ENCODE assay signal across 8 mouse cellular contexts in genomic region chr8:119960531-119961104, GRCm38 (mm10). TPM values are rescaled to one million over a fixed set of nuclear protein-coding genes. Genes with fewer than 3 reads are reported as not detected.
DNase-seq lines count a peak whose midpoint lies in the region; ATAC-seq lines count a peak whose summit lies in the region.

No protein-coding gene starts in this region.

- peak; percentile 88 for DNase-seq in 3T3-L1 (ENCODE audit: low read depth, low spot score)
- peak; percentile 58 for DNase-seq in adrenal gland, postnatal 14 days
- DNase-seq in hindbrain, embryonic 14.5 days (ENCODE audit: low spot score): peak; percentile 66
- DNase-seq in lung, postnatal 14 days: peak; percentile 42
- no peak for DNase-seq in thymus, postnatal 0 days (ENCODE audit: low spot score)
- DNase-seq in kidney, adult 11 months: no peak

- H3K9me3 ChIP-seq in forebrain, embryonic 15.5 days: no peaks in the 10 kb centered on the region
- no peaks in the 10 kb centered on the region for H3K9me3 ChIP-seq in hindbrain, embryonic 14.5 days (ENCODE audit: control insufficient read depth, low read length)

- no peaks in the 10 kb centered on the region for H3K27me3 ChIP-seq in forebrain, embryonic 15.5 days
- H3K27me3 ChIP-seq in hindbrain, embryonic 14.5 days (ENCODE audit: control insufficient read depth, insufficient read depth, low read length): no peaks in the 10 kb centered on the region

- peak overlapping the region; percentile 79 for H3K27ac ChIP-seq in forebrain, embryonic 15.5 days (replicated peaks)
- H3K27ac ChIP-seq in hindbrain, embryonic 14.5 days: no peak overlapping the region

- WGBS in forebrain, embryonic 15.5 days: 23% methylated on average over 5 of the region's 5 CpGs
- WGBS in hindbrain, embryonic 14.5 days: 53% methylated on average over 5 of the region's 5 CpGs

- peak; percentile 84 for ATAC-seq in forebrain, embryonic 15.5 days (replicated peaks)
- peak; percentile 81; the same call in 1 of the 2 replicates for ATAC-seq in hindbrain, embryonic 14.5 days (ENCODE audit: low FRiP score)
- no peak for ATAC-seq in CD4-positive, CD25-positive, alpha-beta regulatory T cell, adult 4 months

- H3K9ac ChIP-seq in forebrain, embryonic 15.5 days (replicated peaks): no peak overlapping the region
- H3K9ac ChIP-seq in hindbrain, embryonic 14.5 days: no peak overlapping the region

- H3K4me1 ChIP-seq in forebrain, embryonic 15.5 days: peaks cover 10% of the 10 kb centered on the region
- H3K4me1 ChIP-seq in hindbrain, embryonic 14.5 days (replicated peaks; ENCODE audit: control insufficient read depth, insufficient read depth, low read length): 0 out of 2 replicates have a peak, but pooled peaks cover 3% of the 10 kb centered on the region

- H3K4me3 ChIP-seq in forebrain, embryonic 15.5 days: no peak overlapping the region
- H3K4me3 ChIP-seq in hindbrain, embryonic 14.5 days (replicated peaks; ENCODE audit: low read length): no peak overlapping the region

- H3K4me2 ChIP-seq in forebrain, embryonic 15.5 days (replicated peaks): no peak overlapping the region
- H3K4me2 ChIP-seq in hindbrain, embryonic 14.5 days (replicated peaks): no peak overlapping the region

- peaks cover 26% of the 10 kb centered on the region for H3K36me3 ChIP-seq in forebrain, embryonic 15.5 days
- H3K36me3 ChIP-seq in hindbrain, embryonic 14.5 days (replicated peaks; ENCODE audit: control insufficient read depth, insufficient read depth): peaks cover 27% of the 10 kb centered on the region

RNA-seq across cellular contexts. Expression of gene Crispld2, which starts 31.6 kb away (rescaled TPM):
- 6.9 and 8.3 TPM in 2 replicates for total RNA-seq in adrenal gland, postnatal 14 days (2021)
- 1.1 and 1.2 TPM in 2 replicates for polyA plus RNA-seq in forebrain, embryonic 15.5 days (2015; fragmentation: Nextera tagmentation; extraction: Ambion mirVana)
- 1.4 and 2.0 TPM in 2 replicates for polyA plus RNA-seq in hindbrain, embryonic 14.5 days (2014; fragmentation: Nextera tagmentation; extraction: Ambion mirVana)
- polyA plus RNA-seq in thymus, postnatal 0 days (2015; fragmentation: Nextera tagmentation; extraction: Ambion mirVana): 2.4 TPM in 2 replicates
- under 1 TPM; 0.11 to 0.14 TPM for polyA plus RNA-seq in CD4-positive, CD25-positive, alpha-beta regulatory T cell, adult 4 months (2017; shearing (Covaris generic))

RNA-seq across cellular contexts. Expression of gene Gm20388, which starts 50.0 kb away (rescaled TPM):
- 4.6 and 17.6 TPM in 2 replicates for total RNA-seq in adrenal gland, postnatal 14 days (2021)
- not detected in 2 replicates for polyA plus RNA-seq in forebrain, embryonic 15.5 days (2015; fragmentation: Nextera tagmentation; extraction: Ambion mirVana)
- not detected in 2 replicates for polyA plus RNA-seq in hindbrain, embryonic 14.5 days (2014; fragmentation: Nextera tagmentation; extraction: Ambion mirVana)
- not detected in 2 replicates for polyA plus RNA-seq in thymus, postnatal 0 days (2015; fragmentation: Nextera tagmentation; extraction: Ambion mirVana)
- 10 to 100 TPM; 10.7 to 12.8 TPM for polyA plus RNA-seq in CD4-positive, CD25-positive, alpha-beta regulatory T cell, adult 4 months (2017; shearing (Covaris generic))

RNA-seq across cellular contexts. Expression of gene Usp10, which starts 50.5 kb away (rescaled TPM):
- total RNA-seq in adrenal gland, postnatal 14 days (2021): 103 and 109 TPM in 2 replicates
- polyA plus RNA-seq in forebrain, embryonic 15.5 days (2015; fragmentation: Nextera tagmentation; extraction: Ambion mirVana): 143 and 149 TPM in 2 replicates
- 103 and 117 TPM in 2 replicates for polyA plus RNA-seq in hindbrain, embryonic 14.5 days (2014; fragmentation: Nextera tagmentation; extraction: Ambion mirVana)
- 76.1 and 77.7 TPM in 2 replicates for polyA plus RNA-seq in thymus, postnatal 0 days (2015; fragmentation: Nextera tagmentation; extraction: Ambion mirVana)
- polyA plus RNA-seq in CD4-positive, CD25-positive, alpha-beta regulatory T cell, adult 4 months (2017; shearing (Covaris generic)): 10 to 100 TPM; 56.3 to 97.3 TPM

Comparison
In these comparisons a context has a peak if more than half of its experiments do, and no peak if none do; other contexts are left out.
1. DNase-seq: peak in 3T3-L1 (single experiment), adrenal gland, postnatal 14 days (single experiment), hindbrain, embryonic 14.5 days (single experiment) and lung, postnatal 14 days (single experiment); none in thymus, postnatal 0 days (single experiment) and kidney, adult 11 months (single experiment).
2. RNA of gene Gm20388, which starts 50.0 kb away (polyA plus RNA-seq): 10.7 to 12.8 TPM in CD4-positive, CD25-positive, alpha-beta regulatory T cell, adult 4 months; not detected in hindbrain, embryonic 14.5 days, not detected in forebrain, embryonic 15.5 days and not detected in thymus, postnatal 0 days; every median in the first group is over 10 times any median in the second.